Mouse (Mus musculus) kidney, embryonic 15.5 days (tissue): ENCODE data around the gene Smc3. TPM values are rescaled to one million over a fixed set of nuclear protein-coding genes. Genes with fewer than 3 reads are reported as not detected.

Experiments used
- ATAC-seq: fragments of 200-750 bp; cut with Nextera tagmentation; replicated peaks from 2 replicates; pipeline ENCODE4 v1.8.0; 2017; ENCODE audit warnings: moderate TSS enrichment; ENCODE audit not compliant: low FRiP score
- H3K27ac ChIP-seq: fragments of 300-500 bp; sonication (generic); 2 replicates; pipeline ENCODE4 v1.5.1; 2015; ENCODE audit warnings: mild to moderate bottlenecking, inconsistent platforms
- H3K27me3 ChIP-seq: fragments of 300-500 bp; sonication (generic); 2 replicates; pipeline ENCODE4 v1.6.1; 2015; ENCODE audit warnings: inconsistent platforms
- H3K36me3 ChIP-seq: fragments of 300-500 bp; sonication (generic); 2 replicates; pipeline ENCODE4 v1.6.1; 2015; ENCODE audit warnings: inconsistent platforms
- H3K4me1 ChIP-seq: fragments of 300-500 bp; sonication (generic); 2 replicates; pipeline ENCODE4 v1.6.1; 2015; ENCODE audit warnings: inconsistent platforms
- H3K4me2 ChIP-seq: fragments of 300-500 bp; sonication (generic); 2 replicates; pipeline ENCODE4 v1.6.1; 2015; ENCODE audit warnings: moderate library complexity, mild to moderate bottlenecking, inconsistent platforms
- H3K4me3 ChIP-seq: fragments of 300-500 bp; sonication (generic); replicated peaks from 2 replicates; pipeline ENCODE4 v1.5.1; 2015; ENCODE audit warnings: mild to moderate bottlenecking, inconsistent platforms
- H3K9ac ChIP-seq: fragments of 300-500 bp; sonication (generic); 2 replicates; pipeline ENCODE4 v1.6.1; 2015; ENCODE audit warnings: mild to moderate bottlenecking, inconsistent platforms
- H3K9me3 ChIP-seq: fragments of 300-500 bp; sonication (generic); replicated peaks from 2 replicates; pipeline ENCODE4 v1.6.1; 2016; ENCODE audit warnings: inconsistent platforms
- WGBS: fragments of 180-500 bp; shearing (Covaris S2); methylation state at CpG from one replicate; pipeline ENCODE4 v1.1.7; 2015; ENCODE audit warnings: mixed read lengths; 5-methylcytosine and 5-hydroxymethylcytosine counted together
- polyA plus RNA-seq: library from polyadenylated mRNA; unstranded; fragments of >200 nt; fragmentation: Nextera tagmentation; extraction: Ambion mirVana; gene quantifications from 2 replicates; pipeline ENCODE4 v1.2.1, GENCODE M21; 2015

The Smc3 gene
- polyA plus RNA-seq, 1 experiment from 2014 or later: 74.7 TPM

DNA sequence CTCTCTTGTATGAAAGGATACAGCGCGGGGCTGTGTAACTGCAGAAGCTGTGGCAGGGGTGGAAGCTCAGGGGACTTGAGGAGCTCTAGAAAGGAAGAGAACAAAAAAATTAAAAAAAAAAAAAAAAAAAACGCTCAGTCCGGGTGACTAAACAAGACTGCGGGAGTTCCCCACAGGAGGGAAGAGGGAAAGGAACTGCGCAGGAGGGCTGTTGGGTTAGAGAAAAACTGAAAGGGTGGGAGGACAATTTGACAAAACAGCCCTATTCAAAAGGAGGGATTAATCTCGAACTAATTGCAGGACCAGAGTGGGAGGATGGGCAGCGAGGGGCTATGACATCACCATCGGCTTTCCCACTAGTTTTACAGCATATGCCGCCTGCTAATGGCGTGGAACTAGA lies 32.3 kb upstream of the Smc3 start:
- no peaks in the 10 kb centered on the region for H3K9me3 ChIP-seq
- H3K9ac ChIP-seq: no peak overlapping the region
- no peak for ATAC-seq
- H3K27me3 ChIP-seq: no peaks in the 10 kb centered on the region
- H3K4me2 ChIP-seq: 0 out of 2 replicates have a peak overlapping the region, but pooled peaks have one; percentile 21
- H3K4me1 ChIP-seq: peaks cover 3% of the 10 kb centered on the region; the same call in 1 of the 2 replicates
- H3K4me3 ChIP-seq: no peak overlapping the region
- WGBS: 47% methylated on average over 11 of the region's 11 CpGs
- H3K27ac ChIP-seq: no peak overlapping the region
- H3K36me3 ChIP-seq: no peaks in the 10 kb centered on the region

DNA sequence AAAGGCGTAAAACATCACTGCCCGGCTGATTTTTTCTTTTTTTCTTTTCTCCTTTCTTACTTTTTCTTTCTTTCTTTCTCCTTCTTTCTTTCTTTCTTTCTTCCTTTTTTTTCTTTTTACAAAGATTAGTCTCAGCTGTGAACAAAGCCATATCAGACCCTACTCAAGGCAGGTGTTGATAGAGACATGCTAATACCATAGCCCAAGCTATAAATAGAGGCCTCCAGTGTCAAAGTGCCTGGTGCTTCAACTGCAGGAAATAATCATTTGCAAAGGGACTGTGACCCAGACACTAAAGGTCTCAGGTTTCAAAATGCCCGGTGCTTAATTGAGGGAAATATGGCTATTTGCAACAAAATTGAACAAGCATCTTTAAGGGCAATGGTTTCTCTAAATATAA lies 31.6 kb upstream of the Smc3 start:
- Histone ChIP-seq H3K4me3 (no peak overlapping the region), H3K27ac (no peak overlapping the region), H3K36me3 (no peaks in the 10 kb centered on the region), H3K4me2 (no peak overlapping the region), H3K9ac (no peak overlapping the region), H3K4me1 (peaks cover 3% of the 10 kb centered on the region; the same call in 1 of the 2 replicates), H3K9me3 (no peaks in the 10 kb centered on the region), H3K27me3 (no peaks in the 10 kb centered on the region)
- 71% methylated on average over 3 of the region's 3 CpGs for WGBS
- ATAC-seq: no peak

DNA sequence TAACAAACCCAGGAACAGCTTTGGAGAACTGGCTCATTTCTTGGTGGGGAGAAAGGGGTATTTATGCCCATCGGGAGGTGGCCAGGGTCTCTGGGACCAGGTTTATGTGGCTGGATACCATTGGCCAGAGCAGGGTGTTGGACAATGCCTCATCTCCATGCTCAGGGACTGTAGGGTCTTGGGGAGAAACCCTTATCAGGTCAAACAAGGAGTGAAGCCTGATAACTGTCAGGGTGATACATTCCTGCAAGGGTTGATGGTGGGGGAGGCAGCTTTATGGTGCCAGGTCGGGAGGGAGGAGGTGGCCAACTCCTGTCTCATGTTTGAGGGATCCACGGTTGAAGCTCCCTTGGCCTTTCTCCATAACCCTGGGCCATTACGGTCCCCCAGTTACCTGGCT lies 29.1 kb upstream of the Smc3 start:
- no peaks in the 10 kb centered on the region for H3K36me3 ChIP-seq
- H3K4me2 ChIP-seq: no peak overlapping the region
- 70% methylated on average over 4 of the region's 4 CpGs for WGBS
- no peaks in the 10 kb centered on the region for H3K27me3 ChIP-seq
- no peak overlapping the region for H3K27ac ChIP-seq
- no peak for ATAC-seq
- H3K4me1 ChIP-seq: peaks cover 4% of the 10 kb centered on the region; the same call in 1 of the 2 replicates
- H3K9me3 ChIP-seq: no peaks in the 10 kb centered on the region
- H3K4me3 ChIP-seq: no peak overlapping the region
- H3K9ac ChIP-seq: no peak overlapping the region

DNA sequence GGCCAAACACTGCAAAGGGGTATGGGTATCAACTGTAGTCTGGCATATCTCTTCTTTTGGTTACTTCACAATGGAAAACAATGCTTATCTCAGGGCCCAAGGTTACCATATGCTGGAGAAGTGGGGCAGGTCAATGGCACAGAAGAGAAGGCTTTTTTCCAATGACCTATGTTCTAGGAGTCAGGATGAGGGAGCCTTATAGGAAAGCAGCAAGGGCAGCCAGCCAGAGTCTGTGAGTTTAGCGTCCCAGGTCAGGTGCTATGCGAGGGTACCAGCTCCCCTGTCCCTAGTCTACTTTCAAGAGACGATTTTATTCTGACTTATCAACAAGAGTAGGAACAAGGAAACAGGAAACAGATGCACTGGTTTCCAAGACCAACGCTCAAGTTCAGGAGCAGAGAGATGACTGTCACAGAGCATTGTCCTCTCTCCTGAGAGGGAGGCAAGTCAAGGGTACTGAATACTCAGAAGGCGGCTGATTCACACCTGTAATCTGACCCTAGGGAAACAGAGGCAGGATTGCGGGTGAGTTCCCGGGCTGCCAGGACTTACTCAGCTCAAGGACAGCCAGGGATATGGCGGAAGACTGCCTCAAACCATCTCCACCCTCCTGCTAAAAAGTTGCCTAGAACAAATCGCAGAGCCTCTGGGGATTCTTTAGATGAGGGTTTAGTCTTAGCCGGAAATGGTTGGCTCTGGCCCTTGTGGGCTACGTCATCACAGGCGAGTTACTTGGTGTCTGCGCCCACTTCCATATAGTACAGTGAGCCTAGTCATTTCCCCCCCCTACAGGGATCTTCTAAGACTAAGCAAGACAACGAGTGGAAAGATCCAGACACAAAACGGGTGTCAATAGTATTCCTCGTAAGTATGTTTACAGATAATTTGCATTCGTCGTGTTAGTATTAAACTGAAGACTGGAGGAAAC lies 28.4 kb upstream of the Smc3 start:
- no peak overlapping the region for H3K4me3 ChIP-seq
- no peaks in the 10 kb centered on the region for H3K9me3 ChIP-seq
- H3K4me1 ChIP-seq: peaks cover 7% of the 10 kb centered on the region
- ATAC-seq: no peak
- no peak overlapping the region for H3K27ac ChIP-seq
- no peaks in the 10 kb centered on the region for H3K27me3 ChIP-seq
- no peak overlapping the region for H3K9ac ChIP-seq
- H3K4me2 ChIP-seq: no peak overlapping the region
- whole genome bisulfite sequencing: 78% methylated on average over 18 of the region's 18 CpGs
- no peaks in the 10 kb centered on the region for H3K36me3 ChIP-seq

DNA sequence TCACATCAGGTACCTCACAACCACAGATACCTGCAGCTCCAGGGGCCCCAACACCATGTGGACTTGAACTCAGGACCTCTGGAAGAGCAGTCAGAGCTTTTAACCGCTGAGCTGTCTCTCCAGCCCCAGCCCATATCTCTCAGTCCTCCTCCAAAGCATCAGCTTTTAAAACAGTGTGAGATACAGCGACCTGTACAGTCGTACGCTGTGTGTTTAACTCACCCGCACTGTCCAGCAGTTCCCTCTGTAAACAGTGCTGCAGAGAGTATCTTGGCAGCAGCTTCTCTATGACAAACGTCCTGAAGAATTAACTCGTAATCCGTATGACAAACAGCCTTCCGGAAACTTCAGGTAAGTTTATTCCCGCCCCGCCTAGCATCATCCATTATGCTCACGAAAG lies 27.6 kb upstream of the Smc3 start:
- H3K36me3 ChIP-seq: no peaks in the 10 kb centered on the region
- no peak for ATAC-seq
- no peaks in the 10 kb centered on the region for H3K27me3 ChIP-seq
- H3K27ac ChIP-seq: no peak overlapping the region
- no peaks in the 10 kb centered on the region for H3K9me3 ChIP-seq
- H3K9ac ChIP-seq: no peak overlapping the region
- H3K4me2 ChIP-seq: no peak overlapping the region
- no peak overlapping the region for H3K4me3 ChIP-seq
- H3K4me1 ChIP-seq: peaks cover 11% of the 10 kb centered on the region
- WGBS: 81% methylated on average over 12 of the region's 12 CpGs

DNA sequence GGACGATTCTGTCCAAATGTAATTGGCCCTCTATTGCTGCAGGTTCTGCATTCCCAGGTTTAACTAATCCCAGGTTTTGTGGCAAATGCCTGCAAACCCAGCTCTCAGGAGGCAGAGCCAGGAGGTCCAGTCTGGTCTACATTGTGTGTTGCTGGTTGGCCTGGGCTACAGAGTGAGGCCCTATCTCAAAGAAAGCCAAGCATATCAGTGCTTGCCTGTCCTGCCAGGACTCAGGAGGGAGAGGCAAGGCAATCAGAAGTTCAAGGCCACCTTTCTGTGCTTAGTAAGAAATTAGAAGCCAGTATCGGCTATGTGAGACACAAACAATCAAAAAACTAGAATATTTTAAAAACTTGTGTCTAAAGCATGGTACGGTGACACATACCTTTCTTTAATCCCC lies 27.0 kb upstream of the Smc3 start:
- ATAC-seq: no peak
- H3K27ac ChIP-seq: no peak overlapping the region
- H3K36me3 ChIP-seq: no peaks in the 10 kb centered on the region
- H3K4me2 ChIP-seq: no peak overlapping the region
- peaks cover 8% of the 10 kb centered on the region for H3K4me1 ChIP-seq
- no peak overlapping the region for H3K4me3 ChIP-seq
- H3K9me3 ChIP-seq: no peaks in the 10 kb centered on the region
- H3K9ac ChIP-seq: no peak overlapping the region
- 90% methylated on average over 3 of the region's 3 CpGs for WGBS
- H3K27me3 ChIP-seq: no peaks in the 10 kb centered on the region

DNA sequence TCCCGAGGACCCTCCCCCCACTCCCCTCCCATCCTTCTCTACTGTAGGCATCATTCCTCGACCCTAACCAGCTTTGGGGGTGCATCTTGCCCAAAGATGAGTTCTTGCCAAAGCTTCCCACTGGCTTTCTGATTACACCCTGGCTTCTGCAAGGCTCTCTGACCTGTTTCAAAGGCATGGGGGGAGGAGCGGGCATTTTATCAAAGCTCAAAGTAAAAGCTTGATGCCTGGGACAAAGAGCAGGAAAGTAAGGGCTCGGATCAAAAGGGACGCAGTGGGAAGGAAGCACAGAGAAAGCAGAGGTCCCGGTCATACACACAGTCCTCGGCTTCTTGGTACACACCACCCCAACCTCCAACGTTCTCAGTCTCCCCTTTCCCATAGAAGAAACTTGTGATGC lies 26.1 kb upstream of the Smc3 start:
- no peak overlapping the region for H3K9ac ChIP-seq
- WGBS: 71% methylated on average over 8 of the region's 8 CpGs
- ATAC-seq: no peak

DNA sequence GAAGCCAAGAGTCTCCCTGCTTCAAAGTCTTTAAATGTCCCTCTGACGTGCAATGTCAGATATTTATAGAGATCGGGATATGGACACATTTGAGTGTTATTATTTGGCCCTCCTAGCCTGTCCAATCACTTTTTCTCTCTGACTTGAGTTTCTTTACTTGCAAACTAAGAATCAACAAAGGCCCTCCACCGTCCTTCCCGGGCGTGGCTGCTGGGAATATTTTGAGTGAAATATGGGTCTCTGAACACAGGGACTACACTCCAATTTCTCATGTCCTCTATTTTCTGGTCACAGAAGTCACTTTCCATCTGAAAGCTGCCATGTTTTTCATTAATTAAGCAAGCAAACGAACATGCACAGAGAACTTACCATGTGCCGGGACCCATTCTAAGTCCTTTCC lies 25.7 kb upstream of the Smc3 start:
- Histone ChIP-seq H3K4me1 (peaks cover 8% of the 10 kb centered on the region), H3K36me3 (no peaks in the 10 kb centered on the region), H3K4me2 (no peak overlapping the region), H3K9me3 (no peaks in the 10 kb centered on the region), H3K27me3 (no peaks in the 10 kb centered on the region), H3K9ac (no peak overlapping the region), H3K4me3 (no peak overlapping the region), H3K27ac (no peak overlapping the region)
- 84% methylated on average over 7 of the region's 7 CpGs for WGBS
- ATAC-seq: no peak

More for the DNA sequence above, 26.1 kb upstream of the Smc3 start:
- Histone ChIP-seq H3K4me2 (no peak overlapping the region), H3K27me3 (no peaks in the 10 kb centered on the region), H3K9me3 (no peaks in the 10 kb centered on the region), H3K4me1 (peaks cover 8% of the 10 kb centered on the region), H3K36me3 (no peaks in the 10 kb centered on the region), H3K4me3 (no peak overlapping the region), H3K27ac (no peak overlapping the region)

DNA sequence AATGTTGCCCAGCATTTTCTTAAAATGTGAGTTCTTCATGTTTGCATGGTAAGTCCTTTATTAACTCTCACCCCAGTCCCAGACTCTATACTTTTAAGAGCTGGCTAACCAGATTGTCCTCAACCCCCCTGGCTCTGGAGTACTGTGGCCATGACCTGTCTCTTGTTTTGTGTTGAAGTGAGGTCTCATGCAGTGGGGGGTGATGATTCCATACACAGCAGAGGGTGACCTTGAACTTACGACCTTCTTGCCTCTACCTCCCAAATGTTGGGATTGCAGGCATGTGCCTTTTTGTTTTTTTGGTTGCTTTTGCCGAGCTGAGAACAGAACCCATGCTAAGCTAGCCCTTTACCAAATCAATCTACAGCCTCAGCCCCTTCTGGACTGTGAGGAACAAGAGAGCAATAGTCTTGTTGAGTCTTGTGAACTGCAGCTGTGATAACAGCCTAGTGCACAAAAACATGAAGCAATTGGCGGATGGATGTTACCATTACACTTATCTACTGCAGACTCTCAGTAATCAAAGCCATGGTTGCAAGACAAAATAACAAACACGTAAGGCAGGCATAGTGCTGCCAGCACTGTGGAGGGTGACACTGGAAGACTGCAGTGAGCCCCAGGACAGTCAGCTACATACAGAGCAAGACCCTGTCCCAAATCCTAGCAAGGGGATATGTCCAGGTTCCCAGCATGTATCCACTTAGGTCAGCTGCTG lies 24.7 kb upstream of the Smc3 start:
- no peaks in the 10 kb centered on the region for H3K36me3 ChIP-seq
- WGBS: 79% methylated on average over 4 of the region's 4 CpGs
- no peaks in the 10 kb centered on the region for H3K9me3 ChIP-seq
- H3K4me1 ChIP-seq: peaks cover 8% of the 10 kb centered on the region
- H3K27ac ChIP-seq: no peak overlapping the region
- ATAC-seq: no peak
- no peak overlapping the region for H3K4me2 ChIP-seq
- no peak overlapping the region for H3K4me3 ChIP-seq
- no peak overlapping the region for H3K9ac ChIP-seq
- H3K27me3 ChIP-seq: no peaks in the 10 kb centered on the region

DNA sequence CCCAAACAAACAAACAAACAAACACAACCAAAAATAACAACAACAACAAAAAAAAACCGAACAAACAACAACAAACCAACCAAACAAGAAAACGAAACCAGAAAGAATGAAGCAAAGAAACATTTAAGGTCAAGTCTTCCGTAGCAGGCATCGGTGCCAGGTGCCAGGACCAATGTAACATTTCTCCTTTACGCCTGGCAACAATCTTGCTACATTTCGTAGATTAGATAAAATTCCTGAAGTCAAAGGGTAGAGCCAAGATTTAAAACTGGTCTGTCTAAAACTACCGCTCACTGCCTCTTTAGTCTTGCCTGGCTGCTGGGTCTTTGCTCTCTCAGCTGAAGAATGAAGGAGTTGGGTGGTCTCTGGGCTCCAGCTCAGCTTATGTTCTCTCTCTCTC lies 24.1 kb upstream of the Smc3 start:
- H3K4me3 ChIP-seq: no peak overlapping the region
- no peak overlapping the region for H3K27ac ChIP-seq
- WGBS: 82% methylated on average over 7 of the region's 7 CpGs
- H3K9ac ChIP-seq: no peak overlapping the region
- no peaks in the 10 kb centered on the region for H3K9me3 ChIP-seq
- peaks cover 8% of the 10 kb centered on the region for H3K4me1 ChIP-seq
- H3K4me2 ChIP-seq: no peak overlapping the region
- no peaks in the 10 kb centered on the region for H3K27me3 ChIP-seq
- H3K36me3 ChIP-seq: no peaks in the 10 kb centered on the region
- ATAC-seq: no peak

DNA sequence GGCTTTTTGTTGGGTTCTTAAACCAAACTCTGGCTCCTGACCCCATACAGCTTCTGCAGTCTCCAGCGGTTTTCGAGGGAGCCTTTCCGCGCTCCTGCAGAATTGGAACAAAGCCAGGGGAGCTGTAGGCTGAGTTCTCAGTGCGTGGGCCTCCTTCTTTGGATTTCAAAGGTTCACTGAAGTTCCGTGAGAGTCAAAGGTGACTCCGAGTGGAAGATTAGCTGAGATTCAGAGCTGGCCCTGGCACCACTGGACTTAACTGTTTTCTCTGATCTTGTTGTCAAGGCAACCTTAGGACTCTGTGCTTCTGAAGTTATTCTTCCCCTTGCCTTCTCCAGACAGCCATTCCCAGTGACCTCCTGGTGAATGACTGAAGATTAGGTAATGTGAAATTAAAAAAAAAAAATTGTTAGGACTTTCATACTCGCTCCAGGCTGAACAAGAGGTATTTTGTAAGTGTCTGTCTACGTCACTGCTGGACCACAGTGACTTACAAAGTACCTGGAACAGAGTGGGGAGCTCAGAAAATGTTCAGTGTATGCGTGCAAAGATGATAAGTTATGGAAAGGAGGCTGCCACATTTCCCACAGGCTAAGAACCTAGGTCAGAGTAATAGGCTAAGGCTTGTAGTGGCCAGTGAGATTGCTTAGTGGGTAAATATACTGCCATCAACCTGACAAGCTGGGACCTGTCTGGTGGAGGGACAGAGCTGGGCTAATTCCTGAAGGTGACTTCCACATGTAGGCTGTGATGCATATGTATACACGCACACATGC lies 23.0 kb upstream of the Smc3 start:
- no peak overlapping the region for H3K9ac ChIP-seq
- no peak overlapping the region for H3K27ac ChIP-seq
- H3K9me3 ChIP-seq: no peaks in the 10 kb centered on the region
- H3K4me3 ChIP-seq: no peak overlapping the region
- H3K4me2 ChIP-seq: no peak overlapping the region
- H3K27me3 ChIP-seq: no peaks in the 10 kb centered on the region
- peaks cover 8% of the 10 kb centered on the region for H3K4me1 ChIP-seq
- 46% methylated on average over 11 of the region's 11 CpGs for WGBS
- ATAC-seq: peak; percentile 33; the same call in 1 of the 2 replicates
- no peaks in the 10 kb centered on the region for H3K36me3 ChIP-seq
